Mouse (Mus musculus) CH12.LX (cell line): ENCODE data around the gene Rwdd3.

Experiments used
- CHD2 ChIP-seq: IDR thresholded peaks from 2 replicates; pipeline ENCODE4 v1.6.1; 2011; ENCODE audit warnings: low read length, improper control_type of control experiment
- EP300 ChIP-seq: IDR thresholded peaks from 2 replicates; pipeline ENCODE4 v1.6.1; 2011; ENCODE audit warnings: low read length, improper control_type of control experiment

- no peak for TF ChIP-seq EP300
- TF ChIP-seq CHD2 = no peak
These were observed 11.9 kb downstream of the Rwdd3 start for GRCm38 (mm10) chr3:121159566-121159965.
